Mouse (Mus musculus): ENCODE data around the gene Glud1.
A peak's percentile ranks its signal among the peaks of the same experiment; 100 is the strongest.

The Glud1 gene

DNA sequence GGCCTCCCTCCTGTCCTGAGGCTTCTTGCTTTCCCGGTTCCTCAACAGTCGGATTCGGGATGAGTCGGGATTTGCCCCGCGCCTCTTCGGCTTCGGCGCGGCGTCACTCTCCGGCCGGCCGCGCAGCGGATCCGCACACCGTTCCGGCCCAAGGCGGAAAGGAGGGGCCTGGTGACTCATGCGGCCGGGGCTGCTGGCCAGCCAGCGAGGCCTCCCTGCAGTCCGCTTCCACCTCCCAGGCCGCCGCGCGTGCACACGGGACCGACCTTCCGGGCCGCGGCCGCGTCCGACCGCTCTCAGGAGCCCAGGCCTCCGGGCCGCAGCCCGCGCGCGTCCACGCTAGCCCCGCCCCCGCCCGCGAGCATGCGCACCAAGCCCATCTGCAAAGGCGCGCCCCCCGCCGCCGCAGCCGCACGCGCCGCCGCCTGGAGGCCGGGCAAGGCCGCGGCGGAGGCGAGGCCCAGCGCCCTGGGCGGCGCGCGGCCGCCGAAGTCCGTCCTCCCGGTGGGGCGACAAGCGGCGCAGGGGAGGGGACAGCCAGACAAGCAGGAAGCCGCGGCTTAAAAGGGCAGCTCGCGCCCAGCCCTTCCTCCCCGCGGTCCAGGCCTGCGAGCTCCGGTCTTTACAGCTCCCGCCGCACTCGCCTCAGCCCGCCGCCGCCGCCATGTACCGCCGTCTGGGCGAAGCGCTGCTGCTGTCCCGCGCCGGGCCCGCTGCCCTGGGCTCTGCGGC is at the start of gene Glud1, which contains the start of gene Shld2:
TSS of gene Glud1 (plus strand) at position 494 of the 732 bp plus-strand sequence.
TSS of gene Shld2 (minus strand) at position 260 of the 732 bp plus-strand sequence.
- peak; percentile 96 to 98 for DNase-seq

DNA sequence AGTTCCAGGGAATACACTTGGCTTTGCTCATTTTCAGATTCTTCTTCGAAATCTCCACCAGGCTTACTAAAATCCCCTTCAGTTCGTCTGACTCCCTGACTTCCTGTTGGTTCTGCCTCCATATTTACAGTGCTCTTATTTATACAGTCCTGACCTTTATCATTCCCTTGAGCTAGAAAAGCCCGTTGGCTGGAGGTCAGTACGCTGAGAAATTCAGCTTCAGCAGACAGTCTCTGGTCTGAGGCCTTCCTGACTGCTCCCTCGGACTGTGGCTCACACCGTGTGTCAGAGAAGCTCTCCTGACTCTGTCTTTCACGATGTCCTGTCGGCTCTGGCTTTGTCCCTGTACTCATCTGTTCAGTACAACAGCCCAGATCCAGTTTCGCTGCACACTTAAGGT is 42.5 kb upstream of the Glud1 start:
- no peak for DNase-seq

DNA sequence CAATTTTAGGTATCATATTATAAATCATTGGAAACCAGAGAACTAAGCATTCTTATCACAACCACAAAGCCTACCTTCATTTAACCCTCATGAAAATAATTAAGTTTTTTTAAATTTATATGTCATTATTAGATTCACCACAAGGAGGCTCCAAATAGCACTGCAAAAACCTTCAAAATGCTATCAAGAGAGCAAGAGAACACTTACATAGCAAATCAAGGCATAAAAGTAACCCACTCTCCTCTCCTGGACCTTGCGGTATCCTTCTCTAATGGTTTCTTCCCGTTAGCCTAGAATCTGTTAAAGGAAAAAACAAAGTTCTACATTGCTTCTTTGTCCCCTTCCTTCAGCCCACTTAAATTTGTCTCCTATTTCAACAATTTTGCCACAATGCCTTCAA is 37.2 kb upstream of the Glud1 start:
- DNase-seq: no peak

DNA sequence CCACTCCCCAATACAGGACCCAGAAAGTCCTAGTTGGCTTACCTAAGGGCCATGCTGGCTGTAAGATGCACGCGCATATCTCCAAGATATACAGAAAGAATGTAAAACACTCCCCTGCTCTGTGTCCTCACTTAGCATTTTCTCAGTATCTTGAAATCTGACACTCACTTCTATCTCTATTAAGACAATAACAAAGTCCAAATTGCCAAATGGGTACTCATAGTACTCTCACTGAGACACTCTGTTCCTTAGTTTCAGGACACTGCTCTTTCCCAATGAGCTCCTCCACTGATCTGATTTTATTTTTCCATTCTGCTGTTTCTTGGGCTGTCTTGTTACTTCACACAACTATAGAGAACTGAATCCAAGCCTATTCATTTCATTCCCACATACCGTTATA is 36.4 kb upstream of the Glud1 start:
- no peak for DNase-seq

DNA sequence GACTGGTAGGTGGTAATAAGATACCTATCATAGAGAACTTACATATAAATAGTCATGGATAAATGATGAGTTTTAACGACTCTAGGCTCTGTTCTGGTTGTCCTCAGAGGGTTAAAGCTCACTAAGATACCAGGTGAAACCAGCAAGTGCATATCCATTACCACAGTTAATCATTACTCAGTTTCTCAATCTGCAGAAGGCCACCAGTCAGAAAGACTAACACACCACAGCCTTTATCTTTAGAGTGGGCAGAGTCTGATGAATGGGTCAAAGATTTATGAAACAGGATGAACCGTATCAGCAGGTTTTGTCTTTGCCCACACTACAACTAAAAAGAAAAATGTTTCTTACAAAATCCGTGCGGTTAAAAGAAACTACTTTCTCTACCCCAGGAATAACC is 35.3 kb upstream of the Glud1 start:
- DNase-seq: no peak

DNA sequence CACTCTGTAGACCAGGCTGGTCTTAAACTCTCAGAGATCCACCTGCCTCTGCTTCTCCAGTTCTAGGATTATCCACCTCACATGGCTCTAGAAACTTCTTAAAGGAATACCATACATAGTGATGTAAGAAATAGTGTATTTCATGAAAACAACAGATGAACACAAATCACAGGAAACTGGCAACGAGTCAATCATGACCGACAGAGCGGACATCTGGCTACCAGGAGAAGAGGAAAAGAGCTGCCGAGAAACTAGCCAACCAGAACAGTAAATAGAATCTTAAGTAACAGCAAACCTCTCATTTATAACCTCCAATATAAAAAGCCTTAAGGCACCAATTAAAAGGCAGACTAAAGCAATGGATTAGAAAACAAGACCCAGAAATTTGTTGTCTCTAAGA is 30.8 kb upstream of the Glud1 start:
- DNase-seq: no peak

DNA sequence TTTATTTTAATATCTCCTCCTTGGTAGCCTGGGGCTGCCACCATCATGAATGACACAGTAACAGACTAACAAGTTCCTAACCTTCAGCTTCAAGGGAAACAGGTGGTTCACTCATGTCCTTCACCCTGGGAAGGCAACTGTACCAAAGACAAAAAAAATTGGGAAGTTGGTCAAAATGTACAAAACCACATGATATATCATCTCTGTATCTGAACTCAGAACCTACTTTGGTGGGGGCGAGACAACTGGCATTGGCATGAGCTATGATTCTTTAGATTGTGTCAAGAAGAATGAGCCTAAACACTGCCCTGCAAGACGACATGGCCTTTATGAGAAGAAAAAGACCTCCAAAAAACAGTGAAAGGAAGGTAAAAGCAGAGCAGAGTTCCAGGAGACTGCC is 29.7 kb upstream of the Glud1 start:
- no peak for DNase-seq

DNA sequence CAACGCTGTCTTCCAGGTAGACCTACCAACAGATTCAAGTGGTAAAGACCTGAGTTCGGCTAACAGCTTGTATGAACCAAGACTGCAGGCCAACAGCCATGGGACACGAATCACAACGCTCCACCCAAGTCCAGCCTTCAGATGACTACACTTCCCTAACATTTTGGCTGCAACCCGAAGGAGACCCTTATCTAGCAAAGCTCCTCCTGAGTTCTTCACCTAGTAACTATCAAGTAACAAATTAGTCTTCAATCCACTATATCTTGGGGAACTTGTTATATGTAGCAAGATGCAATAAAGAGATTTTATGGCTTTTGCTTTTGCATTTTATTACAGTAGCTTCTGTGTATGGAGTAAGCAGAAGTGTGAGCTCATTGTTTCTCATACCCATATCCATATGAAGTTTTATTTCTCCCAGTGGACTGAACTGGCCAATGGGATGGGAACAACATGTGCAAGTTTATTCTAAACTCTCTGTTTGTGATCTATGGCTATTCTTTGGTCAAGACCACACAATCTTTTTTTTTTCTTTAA is 28.7 kb upstream of the Glud1 start:
- no peak for DNase-seq

DNA sequence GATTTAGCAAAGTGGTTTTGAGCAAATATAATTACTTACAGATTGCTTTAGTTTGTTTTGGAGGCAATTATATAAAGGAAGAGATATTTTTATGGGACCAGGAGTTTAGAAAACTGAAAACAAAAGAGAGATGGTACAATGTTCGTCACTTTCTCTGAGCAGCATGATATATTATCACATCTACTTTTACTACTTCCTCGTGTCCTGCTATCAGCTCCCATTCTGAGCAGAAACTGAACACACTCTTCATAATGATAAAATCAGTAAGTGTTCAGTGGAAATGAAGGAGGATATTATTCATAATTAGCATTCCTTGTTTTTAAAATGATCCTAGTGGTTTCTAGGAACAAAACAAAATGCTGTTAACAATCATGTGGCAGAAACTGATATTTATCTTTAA is 22.1 kb upstream of the Glud1 start:
- DNase-seq: no peak

DNA sequence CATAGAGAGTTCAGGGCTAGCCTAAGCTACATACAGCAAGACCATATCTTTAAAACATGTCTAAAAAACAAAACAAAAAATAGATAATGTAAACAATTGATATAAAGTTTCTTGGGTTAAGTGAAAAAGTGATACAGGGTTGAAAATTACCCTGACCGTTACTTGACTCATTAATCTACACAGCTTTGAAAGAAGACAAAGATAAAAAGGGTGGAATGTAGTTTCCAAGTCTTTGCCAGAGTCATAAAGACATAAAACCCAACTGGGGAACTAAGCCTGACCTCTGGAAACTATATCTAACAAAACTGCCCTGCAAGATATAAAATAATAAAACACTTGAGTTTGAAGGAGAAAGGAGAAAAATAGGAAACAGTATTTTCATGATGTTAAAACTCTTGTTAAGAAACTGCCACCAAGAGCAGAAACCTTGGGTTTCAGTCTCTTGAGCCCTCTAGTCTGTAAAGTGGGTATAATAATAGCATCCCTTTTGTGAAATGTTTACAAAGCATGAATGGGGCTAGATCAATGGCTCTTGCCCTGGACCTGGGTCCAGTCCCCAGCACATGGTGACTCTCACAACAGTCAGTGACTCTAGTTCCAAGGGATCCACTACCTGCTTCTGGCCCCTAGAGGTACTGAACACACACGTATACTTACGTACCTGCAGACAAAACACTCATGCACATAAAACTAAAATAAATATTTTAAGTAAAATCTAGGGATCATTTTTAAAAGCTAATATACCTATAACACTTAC is 21.1 kb upstream of the Glud1 start:
- no peak for DNase-seq

DNA sequence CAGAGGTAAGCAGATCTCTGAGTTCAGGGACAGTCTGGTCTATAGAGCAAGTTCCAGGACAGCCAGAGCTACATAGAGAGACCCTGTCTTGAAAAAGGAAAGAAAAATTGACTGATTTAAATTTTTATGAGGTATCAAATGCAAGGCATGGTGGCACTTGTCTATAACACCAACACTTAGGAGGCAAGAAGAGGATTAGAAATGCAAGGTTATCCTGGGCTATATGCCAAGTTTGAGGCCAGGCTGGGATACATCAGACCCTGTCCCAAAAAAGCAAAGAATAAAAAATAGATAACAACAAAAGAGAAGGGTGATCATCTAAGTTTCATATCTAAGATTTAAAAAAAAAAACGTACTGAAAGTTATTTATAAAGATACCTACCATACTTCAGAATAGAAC is 20.3 kb upstream of the Glud1 start:
- DNase-seq: no peak

DNA sequence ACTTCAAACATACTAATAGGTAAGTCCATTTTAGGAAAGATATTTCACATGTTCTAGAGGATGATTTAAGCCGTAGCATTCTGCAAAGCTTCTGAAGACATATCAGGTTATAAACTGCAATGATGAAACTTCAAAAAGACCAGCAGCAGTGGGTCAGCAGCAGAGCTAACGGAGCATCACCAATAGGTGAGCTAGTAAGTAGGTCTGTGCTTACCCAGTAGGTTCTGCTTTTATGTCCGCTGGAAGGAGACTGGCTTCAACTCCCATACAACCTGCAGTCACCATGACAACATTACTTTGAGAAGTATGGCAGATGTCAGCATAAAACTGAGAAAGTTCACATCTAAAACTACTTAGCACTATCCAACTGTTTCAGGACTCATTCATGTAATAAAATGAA is 16.9 kb upstream of the Glud1 start:
- DNase-seq: no peak

DNA sequence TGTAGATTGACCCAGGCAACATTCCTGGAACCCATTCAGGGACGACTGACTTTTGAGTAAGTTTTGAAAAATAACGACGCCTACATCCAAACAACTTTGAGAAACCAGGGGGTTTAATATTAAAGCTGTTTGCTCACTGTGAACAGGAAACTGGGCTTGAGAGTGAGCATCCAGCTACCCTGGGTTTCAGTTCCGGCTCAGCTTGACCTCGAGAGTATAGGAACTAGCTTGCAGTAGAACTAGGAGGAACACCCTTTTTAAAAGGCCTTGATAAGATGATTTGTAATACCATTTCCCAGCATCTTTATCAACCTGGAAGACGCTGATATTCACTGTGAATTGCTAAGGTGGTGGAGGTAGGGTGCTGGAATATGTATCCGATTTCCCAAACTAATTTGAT is 14.2 kb upstream of the Glud1 start:
- no peak for DNase-seq

DNA sequence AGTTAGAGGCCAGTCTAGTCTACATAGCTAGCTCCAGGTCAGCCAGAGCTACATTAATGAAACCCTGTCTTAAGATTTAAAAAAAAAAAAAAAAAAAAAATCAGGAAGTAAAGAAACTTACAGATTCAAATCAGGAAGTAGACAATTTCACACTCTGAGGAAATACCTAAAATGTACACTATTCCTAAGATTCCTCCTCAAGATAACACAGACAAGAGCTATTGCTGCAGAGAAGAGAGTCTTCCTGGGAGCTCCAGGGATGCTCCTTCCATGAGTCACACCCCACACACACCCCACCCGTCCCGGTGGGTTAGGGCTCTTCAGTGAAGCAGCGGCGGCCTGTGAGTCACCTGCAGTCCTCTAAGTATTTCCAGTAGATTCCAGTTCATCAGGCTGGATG is 13.5 kb upstream of the Glud1 start:
- no peak for DNase-seq

DNA sequence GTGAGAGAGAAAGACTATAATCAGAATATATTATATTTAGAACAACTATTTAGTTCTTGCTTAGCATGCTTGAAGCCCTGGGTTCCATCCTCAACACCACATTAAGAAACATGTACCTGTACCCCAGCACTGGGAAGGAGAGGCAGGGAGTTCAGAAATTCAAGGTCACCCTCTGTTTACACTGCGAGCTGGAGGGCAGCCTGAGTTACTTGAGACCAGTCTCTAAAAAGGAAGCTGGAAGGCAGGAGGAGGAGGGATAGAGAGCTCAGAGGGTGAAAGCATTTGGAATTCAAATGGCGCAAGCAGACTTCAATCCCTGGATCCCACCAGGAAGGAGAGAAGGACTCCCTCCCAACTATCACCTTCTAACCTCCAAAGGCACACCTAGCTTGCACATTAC is 12.9 kb upstream of the Glud1 start:
- DNase-seq: no peak

DNA sequence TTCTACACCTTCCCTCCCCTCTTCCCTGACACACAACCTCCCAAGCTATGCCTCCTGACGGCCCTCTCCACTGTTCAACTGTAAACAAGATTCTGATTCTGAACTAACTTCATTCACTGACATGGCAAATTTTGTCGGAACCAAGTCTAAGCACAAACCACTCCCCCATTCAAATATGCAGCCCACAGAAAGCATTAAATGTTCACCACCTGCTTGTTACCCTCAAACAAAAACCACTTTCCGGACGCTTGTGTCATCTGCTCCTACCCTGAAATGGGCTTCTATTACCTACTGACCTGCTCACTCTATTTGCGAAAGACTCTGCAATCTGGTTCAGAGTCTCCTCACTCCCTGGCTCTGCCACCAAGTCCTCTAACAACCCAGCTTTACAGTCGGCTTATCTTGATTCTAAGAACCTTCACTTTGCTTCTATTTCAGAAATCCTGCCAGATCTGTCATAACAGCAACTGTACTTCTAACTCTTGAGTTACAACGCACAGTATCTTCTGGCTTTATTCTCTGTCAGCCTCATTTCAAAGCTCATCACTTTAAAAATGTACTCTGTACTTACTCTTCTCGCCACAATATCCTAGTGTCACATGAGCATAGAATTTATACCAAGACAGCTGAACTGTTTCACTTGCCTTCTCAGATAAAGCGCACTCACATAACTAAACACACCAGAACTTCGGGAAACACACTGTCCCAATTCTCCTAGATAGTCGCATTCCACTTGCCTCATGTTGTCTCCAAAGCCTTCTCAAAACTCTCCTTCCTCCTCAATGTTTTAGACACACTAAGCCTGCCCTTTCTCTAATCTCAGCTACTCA is 11.4 kb upstream of the Glud1 start:
- DNase-seq: no peak

DNA sequence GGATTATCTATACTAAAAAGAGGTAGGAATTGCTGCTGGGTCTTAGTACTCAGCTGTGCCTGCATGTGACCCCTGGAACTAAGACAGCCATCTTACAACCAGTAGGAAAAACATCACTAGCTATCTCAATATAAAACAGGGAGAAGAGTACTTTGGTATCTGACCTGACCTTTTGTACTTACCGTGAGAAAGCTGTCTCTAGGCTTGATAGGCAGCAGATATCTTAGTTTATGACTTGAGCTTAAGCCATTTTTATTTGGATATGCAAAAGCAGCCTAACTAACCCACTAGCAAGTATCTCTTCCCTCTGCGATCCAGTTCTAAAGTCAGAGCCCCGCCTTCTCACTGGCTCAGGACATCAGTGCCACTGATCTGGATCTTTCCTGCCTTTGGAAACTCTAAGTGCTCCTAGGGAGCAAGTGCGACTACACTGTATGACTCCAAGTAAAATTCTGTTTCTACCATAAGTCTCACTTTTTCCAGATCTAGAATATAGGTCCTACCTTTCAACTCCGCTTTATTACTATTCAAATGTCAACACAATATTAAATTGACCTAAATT is 7.8 kb upstream of the Glud1 start:
- DNase-seq: no peak

DNA sequence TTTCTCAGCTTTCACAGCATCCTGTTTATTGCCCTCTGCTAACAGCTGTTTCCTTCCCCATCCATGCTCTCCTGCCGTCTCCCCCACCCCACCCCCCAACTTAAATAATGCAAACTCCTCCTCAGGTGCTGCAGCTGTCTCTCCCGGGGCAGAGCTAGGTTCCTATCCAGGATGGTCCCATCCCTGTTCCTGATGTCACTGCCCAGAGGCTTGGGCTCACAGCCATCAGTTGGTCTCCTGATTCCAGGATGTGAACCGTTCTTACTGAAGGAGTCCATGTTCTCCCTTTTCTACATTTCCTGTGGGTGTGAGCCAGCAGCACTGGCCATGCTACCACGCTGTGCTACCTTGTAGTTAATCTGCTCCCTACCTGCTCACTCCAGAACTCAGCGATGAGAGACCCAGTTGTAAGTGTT is 7.3 kb upstream of the Glud1 start:
- DNase-seq: no peak

DNA sequence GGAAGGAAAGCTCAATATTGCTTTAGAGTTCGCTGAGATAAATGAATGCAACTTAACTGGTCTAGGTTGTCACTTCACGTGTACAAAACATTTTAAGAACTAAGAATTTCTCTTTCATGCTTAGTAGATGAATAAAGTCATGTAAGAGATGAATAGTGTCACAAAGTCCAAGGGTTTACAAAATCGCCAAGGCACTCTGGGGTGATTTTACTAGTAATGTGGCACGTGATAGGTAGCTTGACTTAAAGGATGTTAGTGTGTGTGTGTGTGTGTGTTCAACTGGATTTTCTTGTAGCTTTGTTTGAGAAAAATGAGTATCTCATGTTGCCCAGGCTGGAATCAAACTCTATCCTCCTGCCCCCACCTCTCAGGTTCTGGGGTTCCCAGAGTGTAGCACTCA is 1.3 kb upstream of the Glud1 start:
- DNase-seq: no peak

DNA sequence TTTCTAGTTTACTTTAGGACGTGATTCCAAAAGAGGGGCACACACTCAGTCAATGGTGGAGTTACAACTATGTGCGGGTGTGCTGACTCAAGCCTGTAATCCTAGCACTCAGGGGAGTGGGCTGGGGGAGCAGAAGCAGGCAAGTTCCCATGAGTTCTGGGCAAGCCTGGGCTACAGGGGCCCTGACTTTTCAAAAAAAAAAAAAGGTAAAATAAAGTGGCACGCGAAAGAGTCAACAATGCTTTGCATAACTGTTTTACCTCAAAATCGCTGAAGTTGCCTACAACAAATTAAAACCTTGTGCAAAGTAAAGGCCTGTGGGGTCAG is 657 bp upstream of the Glud1 start:
- no peak for DNase-seq

DNA sequence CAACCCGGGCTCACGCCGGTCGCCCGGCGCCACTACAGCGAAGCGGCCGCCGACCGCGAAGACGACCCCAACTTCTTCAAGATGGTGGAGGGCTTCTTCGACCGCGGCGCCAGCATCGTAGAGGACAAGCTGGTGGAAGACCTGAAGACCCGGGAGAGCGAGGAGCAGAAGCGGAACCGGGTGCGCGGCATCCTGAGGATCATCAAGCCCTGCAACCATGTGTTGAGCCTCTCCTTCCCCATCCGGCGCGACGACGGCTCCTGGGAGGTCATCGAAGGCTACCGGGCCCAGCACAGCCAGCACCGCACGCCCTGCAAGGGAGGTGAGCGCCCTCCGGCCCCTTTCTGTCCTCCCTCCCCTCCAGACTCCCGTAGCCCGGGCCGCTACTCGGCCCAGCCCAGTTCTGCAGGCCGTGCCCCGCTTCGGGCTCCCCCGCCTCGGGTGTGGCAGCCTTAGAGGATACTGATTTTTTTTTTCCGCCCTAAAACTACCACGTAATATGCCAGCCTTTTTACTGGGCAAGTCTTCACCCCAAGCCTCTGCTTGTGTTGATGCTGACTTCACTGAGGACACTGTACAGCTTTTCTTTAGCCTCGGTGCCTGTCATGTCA is 599 bp downstream of the Glud1 start:
- DNase-seq: peak; percentile 56 to 59

DNA sequence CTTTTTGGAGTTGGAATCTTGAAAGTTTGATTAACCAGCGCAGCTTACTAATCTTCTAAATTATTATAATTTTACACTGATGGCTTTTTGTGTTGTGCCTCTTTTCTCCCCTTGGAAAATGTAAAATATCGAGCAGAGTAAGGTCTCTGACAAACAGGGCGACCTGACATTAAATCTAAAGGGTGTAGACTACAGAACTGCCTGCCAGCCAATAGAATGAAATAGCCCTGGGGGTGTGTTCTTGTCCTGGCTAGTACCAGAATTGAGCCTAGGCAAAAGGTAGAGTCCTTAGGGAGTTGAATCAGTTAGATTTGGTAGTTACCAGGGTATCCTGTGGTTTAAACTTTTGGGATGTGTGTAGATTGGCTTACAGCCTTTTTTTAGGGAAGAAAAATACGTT is 1.2 kb downstream of the Glud1 start:
- DNase-seq: no peak

All from cerebellum, postnatal 36 days (tissue).